ENCODE assay signal across 10 mouse cellular contexts in the genomic region with DNA sequence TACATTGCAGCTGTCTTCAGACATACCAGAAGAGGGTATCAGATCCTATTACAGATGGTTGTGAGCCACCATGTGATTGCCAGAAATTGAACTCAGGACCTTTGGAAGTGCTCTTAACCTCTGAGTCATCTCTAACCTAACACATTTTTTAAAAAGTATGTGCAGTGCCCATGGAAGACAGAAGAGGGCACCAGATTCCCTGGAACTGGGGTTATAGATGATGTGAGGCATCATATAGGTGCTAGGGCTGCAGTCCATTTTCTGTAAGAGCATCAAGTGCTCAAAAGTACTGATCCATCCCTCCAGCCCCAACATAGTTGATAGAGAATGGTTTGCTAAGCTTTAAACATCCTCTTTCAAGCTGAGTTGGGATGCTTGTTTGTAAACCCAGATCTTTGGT. TPM values are rescaled to one million over a fixed set of nuclear protein-coding genes. Genes with fewer than 3 reads are reported as not detected.
DNase-seq lines count a peak whose midpoint lies in the region; ATAC-seq and TF ChIP-seq lines count a peak whose summit lies in the region.
"Had no signal": no experiment of that assay in that cellular context is flagged by ENCODE, and none has a peak within 500 bp of the region (broad histone marks: within the 10 kb centered on the region; RNA-seq: fewer than 3 reads in every experiment).

No protein-coding gene starts in this region.

- H3K4me2 ChIP-seq in heart, embryonic 12.5 days, result no peak overlapping the region
- H3K4me2 ChIP-seq: embryonic facial prominence, embryonic 12.5 days had no signal

- H3K79me2 ChIP-seq in heart, adult 2 months (replicated peaks; ENCODE audit: control insufficient read depth, insufficient read depth, low read length), result no peaks in the 10 kb centered on the region

- no peak overlapping the region for H3K4me3 ChIP-seq in heart, adult 2 months
- no peak overlapping the region for H3K4me3 ChIP-seq in heart, embryonic 12.5 days
- H3K4me3 ChIP-seq: embryonic facial prominence, embryonic 12.5 days had no signal

- no peaks in the 10 kb centered on the region; the same call in 1 of the 2 replicates for H3K4me1 ChIP-seq in heart, adult 2 months (ENCODE audit: control insufficient read depth, insufficient read depth, low read length)
- H3K4me1 ChIP-seq in heart, embryonic 12.5 days (replicated peaks), result no peaks in the 10 kb centered on the region; the same call in 1 of the 2 replicates
- H3K4me1 ChIP-seq: embryonic facial prominence, embryonic 12.5 days had no signal

- no peak for TF ChIP-seq POLR2A in heart, adult 2 months (IDR thresholded peaks at IDR 0.05; ENCODE audit: insufficient read depth, low read depth, low read length)

- no peak overlapping the region for H3K9ac ChIP-seq in heart, adult 2 months (ENCODE audit: low read depth, low read length)
- no peak overlapping the region for H3K9ac ChIP-seq in heart, embryonic 12.5 days
- H3K9ac ChIP-seq: embryonic facial prominence, embryonic 12.5 days had no signal

- H3K36me3 ChIP-seq in heart, adult 2 months (ENCODE audit: control insufficient read depth, insufficient read depth, low read length), result peaks cover 5% of the 10 kb centered on the region
- H3K36me3 ChIP-seq in heart, embryonic 12.5 days, result peaks cover under 1% of the 10 kb centered on the region; the same call in 1 of the 2 replicates
- H3K36me3 ChIP-seq: embryonic facial prominence, embryonic 12.5 days had no signal

- peak; percentile 74 for TF ChIP-seq CTCF in heart, adult 2 months (IDR thresholded peaks at IDR 0.05)

- H3K9me3 ChIP-seq in heart, embryonic 12.5 days (replicated peaks), result no peaks in the 10 kb centered on the region
- H3K9me3 ChIP-seq: embryonic facial prominence, embryonic 12.5 days had no signal

- DNase-seq in heart, adult 2 months, result peak in 1 of 2 experiments; percentile 9
- DNase-seq in CD4-positive, CD25-positive, alpha-beta regulatory T cell, adult 2 months (ENCODE audit: low read depth, low spot score), result peak; percentile 84
- peak; percentile 20 to 48 for DNase-seq in adrenal gland, postnatal 36 days
- DNase-seq in induced T-regulatory cell, adult 2 months (ENCODE audit: low read depth), result peak; percentile 92
- DNase-seq in monocyte, adult 2 months (ENCODE audit: low read depth in 1 of 2, low spot score in 2 of 2), result peak; percentile 7 to 26
- DNase-seq in frontal cortex, postnatal 25 days (ENCODE audit: low spot score in 2 of 2), result no peak
- DNase-seq in left cerebral cortex, postnatal 14 days (ENCODE audit: low spot score in 2 of 2), result no peak

- H3K27ac ChIP-seq in heart, adult 2 months, result no peak overlapping the region
- H3K27ac ChIP-seq in heart, embryonic 12.5 days (ENCODE audit: poor library complexity, severe bottlenecking), result no peak overlapping the region
- H3K27ac ChIP-seq: embryonic facial prominence, embryonic 12.5 days; macrophage had no signal

- no peak for TF ChIP-seq EP300 in heart, adult 2 months (IDR thresholded peaks at IDR 0.05; ENCODE audit: insufficient read depth, low read depth, low read length)

- H3K27me3 ChIP-seq in heart, adult 2 months (ENCODE audit: control insufficient read depth, insufficient read depth, low read length), result no peaks in the 10 kb centered on the region
- H3K27me3 ChIP-seq in heart, embryonic 12.5 days (replicated peaks), result no peaks in the 10 kb centered on the region
- H3K27me3 ChIP-seq: embryonic facial prominence, embryonic 12.5 days had no signal

- no peak for ATAC-seq in heart, embryonic 12.5 days (ENCODE audit: insufficient number of reproducible peaks, low FRiP score)

- intact Hi-C loops in heart, adult 2 months (cut with DNase I), result loop anchor here (2.0 to 10.0 kb wide), 2 partner anchors 72 to 190 kb away; a partner anchor contains a TSS
- intact Hi-C loops in left cerebral cortex, postnatal 14 days (cut with DNase I), result loop anchor here (5.0 kb wide), 1 partner anchor 73 kb away; no protein-coding TSS in a partner anchor

RNA-seq across cellular contexts. Expression of a gene that starts 3.0 kb away (rescaled TPM):
- total RNA-seq in heart, adult 2 months (2021), result 1 to 10 TPM; 7.3 to 7.9 TPM
- polyA plus RNA-seq in heart, adult 2 months (2012; rRNA removed), result 4.5 and 7.0 TPM in 2 replicates
- polyA plus RNA-seq in heart, embryonic 12.5 days (2016; fragmentation: Nextera tagmentation; extraction: Ambion mirVana), result 9.7 and 10.2 TPM in 2 replicates
- total RNA-seq in adrenal gland, postnatal 36 days (2021), result 1 to 10 TPM; 3.9 to 8.8 TPM
- total RNA-seq in left cerebral cortex, postnatal 14 days (2021), result 1 to 10 TPM; 4.4 to 5.5 TPM

RNA-seq across cellular contexts. Expression of a gene that starts 4.0 kb away (rescaled TPM):
- 1 to 10 TPM; 7.9 to 9.7 TPM for total RNA-seq in heart, adult 2 months (2021)
- 1.8 and 3.5 TPM in 2 replicates for polyA plus RNA-seq in heart, adult 2 months (2012; rRNA removed)
- polyA plus RNA-seq in heart, embryonic 12.5 days (2016; fragmentation: Nextera tagmentation; extraction: Ambion mirVana), result 23.1 and 23.8 TPM in 2 replicates
- total RNA-seq in adrenal gland, postnatal 36 days (2021), result 10 to 100 TPM; 22.8 to 25.5 TPM
- 10 to 100 TPM; 11.8 to 14.1 TPM for total RNA-seq in left cerebral cortex, postnatal 14 days (2021)

RNA-seq across cellular contexts. Expression of a gene that starts 31.7 kb away (rescaled TPM):
- total RNA-seq in heart, adult 2 months (2021), result 1 to 10 TPM; 9.3 to 9.8 TPM
- polyA plus RNA-seq in heart, adult 2 months (2012; rRNA removed), result 2.9 and 4.7 TPM in 2 replicates
- 9.7 and 11.9 TPM in 2 replicates for polyA plus RNA-seq in heart, embryonic 12.5 days (2016; fragmentation: Nextera tagmentation; extraction: Ambion mirVana)
- 1 to 10 TPM; 7.8 to 9.4 TPM for total RNA-seq in adrenal gland, postnatal 36 days (2021)
- total RNA-seq in left cerebral cortex, postnatal 14 days (2021), result 10 to 100 TPM; 38.9 to 40.8 TPM

RNA-seq across cellular contexts. Expression of a gene that starts 57.1 kb away (rescaled TPM):
- under 1 TPM; 0.10 to 0.14 TPM for total RNA-seq in heart, adult 2 months (2021)
- polyA plus RNA-seq in heart, adult 2 months (2012; rRNA removed), result 0.08 and 0.20 TPM in 2 replicates
- 2.0 and 2.9 TPM in 2 replicates for polyA plus RNA-seq in heart, embryonic 12.5 days (2016; fragmentation: Nextera tagmentation; extraction: Ambion mirVana)
- total RNA-seq in adrenal gland, postnatal 36 days (2021), result under 1 TPM; 0.13 TPM
- total RNA-seq in left cerebral cortex, postnatal 14 days (2021), result 1 to 10 TPM in 1 of 2 experiments, under 1 TPM in 1; 0.99 to 1.4 TPM

Comparison
In these comparisons a context has a peak if more than half of its experiments do, and no peak if none do; other contexts are left out.
1. DNase-seq: peak in CD4-positive, CD25-positive, alpha-beta regulatory T cell, adult 2 months (single experiment), adrenal gland, postnatal 36 days (2 of 2), induced T-regulatory cell, adult 2 months (single experiment) and monocyte, adult 2 months (2 of 2); none in frontal cortex, postnatal 25 days (0 of 2) and left cerebral cortex, postnatal 14 days (0 of 2).